ENCODE assay signal across 8 mouse cellular contexts in the genomic region with DNA sequence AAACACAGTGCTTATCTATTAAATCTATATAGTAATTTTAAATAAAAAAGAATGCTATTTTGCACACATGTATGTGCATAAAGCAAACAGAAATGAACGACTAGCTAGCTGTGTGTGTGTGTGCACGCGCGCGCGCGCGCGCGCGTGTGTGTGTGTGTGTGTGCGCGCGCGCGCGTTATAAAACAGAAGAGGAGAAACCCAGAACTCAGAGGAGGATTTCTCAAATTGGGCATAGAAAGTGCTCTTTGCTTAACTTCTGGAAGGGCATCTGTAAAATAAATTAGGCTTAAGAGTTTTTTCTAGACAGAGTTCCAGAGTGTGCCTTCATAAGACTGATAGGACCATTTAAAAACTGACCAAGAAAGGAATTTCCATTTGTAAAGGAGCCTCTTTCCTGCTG. TPM values are rescaled to one million over a fixed set of nuclear protein-coding genes. Genes with fewer than 3 reads are reported as not detected.
DNase-seq lines count a peak whose midpoint lies in the region; ATAC-seq lines count a peak whose summit lies in the region.

No protein-coding gene starts in this region.

- 40% methylated on average over 17 of the region's 17 CpGs for whole genome bisulfite sequencing in hindbrain, embryonic 12.5 days

- H3K9me3 ChIP-seq in hindbrain, embryonic 12.5 days (replicated peaks) = no peaks in the 10 kb centered on the region

- no peak; the same call in 1 of the 2 replicates for ATAC-seq in hindbrain, embryonic 12.5 days (ENCODE audit: low FRiP score)

- H3K27me3 ChIP-seq in hindbrain, embryonic 12.5 days = no peaks in the 10 kb centered on the region

- peaks cover 4% of the 10 kb centered on the region; the same call in 1 of the 2 replicates for H3K4me1 ChIP-seq in hindbrain, embryonic 12.5 days

- peak overlapping the region; percentile 45 for H3K9ac ChIP-seq in hindbrain, embryonic 12.5 days

- H3K27ac ChIP-seq in hindbrain, embryonic 12.5 days = no peak overlapping the region

- peak overlapping the region; percentile 64 for H3K4me2 ChIP-seq in hindbrain, embryonic 12.5 days (replicated peaks)

- peak; percentile 21 for DNase-seq in cerebellum, adult 8-10 months
- no peak for DNase-seq in cerebellum, adult 9-11 months
- peak; percentile 84 for DNase-seq in A20 (ENCODE audit: low read depth, low spot score)
- peak; percentile 51 to 54 for DNase-seq in cerebellum, postnatal 10 days
- DNase-seq in mesoderm, embryonic 11.5 days (ENCODE audit: low read depth, low spot score) = peak; percentile 73
- no peak for DNase-seq in frontal cortex, postnatal 14 days (ENCODE audit: low spot score in 2 of 2)
- no peak for DNase-seq in adrenal gland, adult 18-20 months (ENCODE audit: low spot score in 2 of 2)

- H3K4me3 ChIP-seq in hindbrain, embryonic 12.5 days = peak overlapping the region; percentile 54

- H3K36me3 ChIP-seq in hindbrain, embryonic 12.5 days = no peaks in the 10 kb centered on the region

RNA-seq across cellular contexts. Expression of a gene that starts 1.3 kb away (rescaled TPM):
- 127 and 138 TPM in 2 replicates for polyA plus RNA-seq in hindbrain, embryonic 12.5 days (2016; fragmentation: Nextera tagmentation; extraction: Ambion mirVana)
- 100 to 1,000 TPM in 1 of 2 experiments, 10 to 100 TPM in 1; 99.5 to 104 TPM for total RNA-seq in adrenal gland, adult 18-20 months (2021)

RNA-seq across cellular contexts. Expression of a gene that starts 49.0 kb away (rescaled TPM):
- 26.9 and 27.5 TPM in 2 replicates for polyA plus RNA-seq in hindbrain, embryonic 12.5 days (2016; fragmentation: Nextera tagmentation; extraction: Ambion mirVana)
- 10 to 100 TPM; 37.2 to 40.4 TPM for total RNA-seq in adrenal gland, adult 18-20 months (2021)

RNA-seq across cellular contexts. Expression of a gene that starts 49.1 kb away (rescaled TPM):
- polyA plus RNA-seq in hindbrain, embryonic 12.5 days (2016; fragmentation: Nextera tagmentation; extraction: Ambion mirVana) = 34.0 and 39.4 TPM in 2 replicates
- total RNA-seq in adrenal gland, adult 18-20 months (2021) = 10 to 100 TPM; 30.3 to 32.5 TPM

Comparison
In these comparisons a context has a peak if more than half of its experiments do, and no peak if none do; other contexts are left out.
1. DNase-seq: peak in cerebellum, adult 8-10 months (single experiment), A20 (single experiment), cerebellum, postnatal 10 days (2 of 2) and mesoderm, embryonic 11.5 days (single experiment); none in cerebellum, adult 9-11 months (single experiment), frontal cortex, postnatal 14 days (0 of 2) and adrenal gland, adult 18-20 months (0 of 2).